Mouse (Mus musculus): ENCODE measurements at regions not wholly inside any gene's neighbourhood (a gene's known extent, or its start where the extent isn't known, plus 50 kb on each side); places are given as distances from the start of the nearest gene placed in this dataset.

DNA sequence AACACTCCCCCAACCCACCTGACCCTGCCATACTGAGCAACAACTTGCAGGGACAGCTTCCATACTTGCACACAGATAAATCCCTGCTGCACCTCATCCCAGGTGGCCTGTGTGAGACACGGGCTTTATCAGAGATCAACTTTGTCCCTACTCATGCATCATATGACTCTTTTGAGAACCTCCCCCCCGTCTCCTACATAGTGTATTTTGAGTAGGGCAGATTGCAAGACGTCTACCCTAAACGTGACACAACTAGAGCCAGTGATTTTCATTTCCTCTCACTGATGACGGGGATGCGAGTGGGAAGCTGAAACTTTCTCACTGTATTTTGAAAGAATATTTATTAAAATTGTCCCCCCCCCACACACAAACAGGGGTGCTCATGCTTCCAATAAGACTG is 107.8 kb downstream of the Maf start:
- TF ChIP-seq EP300 (IDR thresholded peaks at IDR 0.05; ENCODE audit: low read depth) (no peak), CTCF (IDR thresholded peaks at IDR 0.05; ENCODE audit: low read depth) (no peak)

Data from liver, postnatal 0 days (tissue).